Mouse (Mus musculus) kidney, adult 8-10 months (tissue): Measurements from ENCODE around the gene Eif6.

ENCODE experiments used
- DNase-seq, 2 experiments: peaks; one replicate each; pipeline ENCODE4 v3.0.0; 2022

Gene Eif6

DNA sequence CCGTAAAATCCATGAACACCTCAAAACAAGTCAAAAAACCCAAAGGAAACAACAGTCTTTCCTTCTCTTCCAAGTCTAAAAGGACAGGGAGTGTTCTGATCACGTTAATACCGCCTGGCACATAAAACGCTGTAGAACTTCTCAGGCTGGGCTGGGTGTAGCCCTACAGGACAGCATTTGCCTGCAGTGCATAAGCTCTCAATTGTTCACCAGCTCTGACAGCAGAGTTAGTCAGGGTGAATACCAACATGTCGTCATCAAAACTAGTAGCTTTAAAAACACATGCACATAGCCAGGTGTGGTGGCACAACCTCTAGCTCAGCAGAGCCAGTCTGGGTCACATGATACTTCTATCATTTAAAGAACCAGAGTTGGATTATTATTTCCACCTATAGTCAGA is 5.9 kb downstream of the Eif6 start:
- no peak for DNase-seq

- DNase-seq: peak; percentile 78 to 83
Measured at GRCm38 (mm10) chr2:155819449-155820251, 7.1 kb downstream of the Eif6 start.

DNA sequence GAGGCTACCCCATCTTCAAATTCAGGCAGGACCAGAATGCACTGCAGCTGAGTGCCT is 7.5 kb downstream of the Eif6 start, which contains the start of gene BC029722:
Gene BC029722, minus strand, starts transcription at position 35 of the 57 bp plus-strand sequence.
- no peak for DNase-seq

DNA sequence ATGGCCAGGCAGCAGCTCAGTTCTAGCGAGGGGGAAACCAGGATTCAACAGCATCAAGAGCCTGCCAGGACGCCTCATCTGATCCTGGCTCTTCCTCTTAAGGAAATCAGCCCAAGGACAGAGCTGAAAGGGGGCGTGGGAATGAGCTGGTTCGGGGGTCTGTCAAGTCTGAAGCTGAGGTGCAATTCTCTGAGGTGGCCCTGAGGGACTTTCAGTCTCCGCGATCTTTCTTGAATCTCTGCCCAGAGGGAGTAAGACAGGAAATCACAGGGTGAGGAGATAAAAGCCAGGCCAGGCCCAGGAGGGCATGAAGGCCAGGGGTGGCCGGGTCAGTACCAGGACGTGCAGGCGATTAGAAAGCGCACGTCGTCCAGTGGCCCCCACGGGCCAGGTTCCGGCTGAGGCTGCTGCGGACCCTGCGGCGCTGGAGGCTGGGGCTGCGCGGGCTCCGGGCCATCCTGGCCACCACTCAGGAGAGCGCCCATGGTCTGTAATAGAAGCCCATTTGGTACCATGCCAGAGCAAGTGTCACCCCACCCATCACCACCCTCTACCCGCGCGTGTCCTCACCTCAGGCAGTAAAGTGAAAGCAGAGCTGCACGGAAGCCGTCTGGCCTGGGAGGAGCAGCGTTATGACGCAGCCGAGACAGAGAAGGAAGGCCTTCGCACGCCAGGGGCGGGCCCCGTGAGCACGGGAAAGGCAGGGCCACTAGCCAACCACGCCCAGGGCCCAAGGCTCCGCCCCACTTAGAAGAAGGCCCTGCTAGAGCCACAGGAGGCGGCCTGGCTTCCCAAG is 7.9 kb downstream of the Eif6 start:
- DNase-seq: peak; percentile 96 to 98

DNA sequence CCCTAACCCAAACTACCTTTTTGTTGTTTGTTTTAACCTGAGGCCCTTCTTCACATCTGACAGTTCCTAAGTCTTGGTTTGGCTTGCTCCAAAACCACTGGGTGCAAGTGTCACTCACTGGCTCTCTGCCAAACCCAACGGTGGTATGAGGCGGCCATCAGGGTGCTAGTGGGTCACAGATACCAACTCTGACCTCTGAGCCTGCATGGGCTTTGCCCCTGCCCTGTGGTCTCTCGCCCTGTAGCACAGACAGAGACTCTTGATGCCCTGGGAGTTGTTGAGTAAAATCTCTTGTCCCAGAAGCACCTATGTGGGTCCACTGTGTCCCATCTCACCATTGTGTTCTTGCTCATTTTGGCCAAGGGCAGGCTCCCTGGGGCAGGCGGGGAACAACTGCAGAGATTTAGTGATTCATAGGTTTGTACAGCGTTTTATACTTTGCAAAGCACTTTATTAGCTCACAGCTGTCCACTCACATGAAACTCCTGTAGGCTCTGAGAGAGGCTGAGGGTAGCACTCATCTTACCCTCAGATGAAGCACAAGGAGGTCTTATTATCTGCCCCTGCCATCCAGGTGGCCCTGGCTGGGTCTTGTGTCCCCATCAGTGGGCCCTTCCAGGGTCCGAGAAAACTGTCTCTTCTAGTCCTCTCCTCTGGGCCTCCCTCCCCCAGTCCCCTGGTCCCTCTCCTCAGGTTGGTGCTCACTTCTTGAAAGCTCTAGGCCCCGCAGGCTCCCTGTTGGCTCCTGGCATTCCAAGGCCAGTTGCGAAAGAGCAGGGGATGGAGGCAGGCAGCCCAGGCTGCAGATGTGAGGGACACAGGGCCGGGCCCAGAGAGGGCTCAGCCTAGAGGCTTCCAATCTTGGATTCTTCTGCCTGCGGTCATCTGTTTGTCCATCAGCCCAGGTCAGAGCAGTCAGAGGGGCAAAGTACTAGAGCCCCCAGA is 9.2 kb downstream of the Eif6 start:
- no peak for DNase-seq

- no peak for DNase-seq
Measured at GRCm38 (mm10) chr2:155816179-155816578, 10.5 kb downstream of the Eif6 start.

DNA sequence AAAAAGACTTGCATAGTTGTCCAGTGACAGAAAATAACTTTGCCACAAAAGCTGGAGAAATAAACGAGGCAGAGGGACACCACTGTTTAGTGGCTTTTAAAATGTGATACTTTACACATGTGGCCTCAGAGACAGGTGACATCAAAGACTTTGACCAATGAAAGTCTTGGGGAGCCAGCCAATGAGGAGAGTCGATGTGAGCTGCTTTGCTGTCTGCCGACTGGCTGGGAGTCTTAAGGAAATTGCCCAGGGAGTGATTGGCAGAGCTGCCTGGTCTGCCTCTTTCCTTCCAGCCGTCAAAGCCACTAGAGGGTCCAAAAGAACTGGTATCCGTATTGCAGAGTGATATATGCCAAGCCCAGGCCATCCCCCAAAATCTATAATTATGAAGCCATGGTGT is 11.9 kb downstream of the Eif6 start:
- DNase-seq: no peak

DNA sequence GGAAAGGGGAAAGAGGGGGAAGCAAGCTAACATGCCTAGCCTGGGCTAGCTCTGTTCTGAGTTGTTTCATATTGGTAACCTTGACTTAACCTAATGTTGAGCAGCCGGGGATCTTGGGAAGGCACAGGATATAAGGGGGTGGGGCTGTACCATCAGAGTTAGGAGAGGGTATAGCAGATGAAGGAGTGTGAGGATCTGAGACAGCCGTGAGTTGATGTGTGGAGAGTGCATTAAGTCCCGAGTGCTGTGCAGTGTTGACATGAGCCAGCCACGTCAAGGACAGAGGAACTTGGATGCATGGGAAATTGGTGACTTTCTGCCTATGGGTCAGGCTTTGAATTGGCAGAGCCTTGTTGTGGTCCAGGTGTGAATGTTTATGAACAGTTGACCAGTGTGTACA is 14.1 kb downstream of the Eif6 start:
- no peak for DNase-seq

DNA sequence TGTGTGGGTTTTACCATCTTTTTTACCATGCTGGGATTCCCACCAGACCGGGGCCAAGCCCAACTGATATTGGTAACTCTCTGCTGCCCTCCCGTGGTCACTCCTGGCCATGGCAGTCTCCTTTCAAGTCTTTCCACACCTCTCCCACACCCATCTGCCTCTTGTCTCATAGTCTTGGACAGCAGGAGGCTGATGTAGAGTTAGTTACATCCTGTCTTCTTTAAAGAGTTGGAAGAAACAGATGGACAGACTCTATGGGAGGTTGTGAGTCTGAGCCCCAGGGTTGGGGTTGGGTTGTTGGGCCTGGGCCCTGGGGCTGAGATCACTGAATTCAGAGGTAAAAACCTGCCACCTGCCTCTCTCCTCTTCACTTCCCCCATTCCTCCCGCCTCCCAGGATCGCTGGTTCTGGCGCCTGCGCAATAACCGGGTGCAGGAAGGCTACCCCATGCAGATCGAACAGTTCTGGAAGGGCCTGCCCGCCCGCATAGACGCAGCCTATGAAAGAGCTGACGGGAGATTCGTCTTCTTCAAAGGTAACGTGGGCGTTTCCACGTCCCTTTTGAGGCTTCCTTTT is 14.8 kb downstream of the Eif6 start:
- peak; percentile 50 to 79 for DNase-seq

- no peak for DNase-seq
Measured at GRCm38 (mm10) chr2:155809620-155810019, 17.1 kb downstream of the Eif6 start.

DNA sequence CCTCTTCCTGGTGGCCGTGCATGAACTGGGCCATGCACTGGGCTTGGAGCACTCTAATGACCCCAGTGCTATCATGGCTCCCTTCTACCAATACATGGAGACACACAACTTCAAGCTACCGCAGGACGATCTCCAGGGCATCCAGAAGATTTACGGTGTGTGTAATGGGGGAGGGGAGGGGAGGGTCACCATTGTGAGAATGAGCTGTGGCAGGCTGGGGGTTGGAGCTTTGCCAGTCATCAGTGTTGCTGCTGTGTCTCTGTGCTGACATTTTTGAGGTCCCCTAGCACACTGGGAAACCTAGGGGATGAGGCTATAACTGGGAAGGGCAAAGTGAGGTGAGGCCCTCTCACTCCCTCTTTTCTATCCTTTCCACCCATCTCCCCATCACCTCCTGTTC is 19.3 kb downstream of the Eif6 start:
- no peak for DNase-seq

GRCm38 (mm10) chr2:155806548-155806947 is 20.2 kb downstream of the Eif6 start:
- DNase-seq: no peak

GRCm38 (mm10) chr2:155805925-155806255 is 20.8 kb downstream of the Eif6 start:
- DNase-seq: no peak

DNA sequence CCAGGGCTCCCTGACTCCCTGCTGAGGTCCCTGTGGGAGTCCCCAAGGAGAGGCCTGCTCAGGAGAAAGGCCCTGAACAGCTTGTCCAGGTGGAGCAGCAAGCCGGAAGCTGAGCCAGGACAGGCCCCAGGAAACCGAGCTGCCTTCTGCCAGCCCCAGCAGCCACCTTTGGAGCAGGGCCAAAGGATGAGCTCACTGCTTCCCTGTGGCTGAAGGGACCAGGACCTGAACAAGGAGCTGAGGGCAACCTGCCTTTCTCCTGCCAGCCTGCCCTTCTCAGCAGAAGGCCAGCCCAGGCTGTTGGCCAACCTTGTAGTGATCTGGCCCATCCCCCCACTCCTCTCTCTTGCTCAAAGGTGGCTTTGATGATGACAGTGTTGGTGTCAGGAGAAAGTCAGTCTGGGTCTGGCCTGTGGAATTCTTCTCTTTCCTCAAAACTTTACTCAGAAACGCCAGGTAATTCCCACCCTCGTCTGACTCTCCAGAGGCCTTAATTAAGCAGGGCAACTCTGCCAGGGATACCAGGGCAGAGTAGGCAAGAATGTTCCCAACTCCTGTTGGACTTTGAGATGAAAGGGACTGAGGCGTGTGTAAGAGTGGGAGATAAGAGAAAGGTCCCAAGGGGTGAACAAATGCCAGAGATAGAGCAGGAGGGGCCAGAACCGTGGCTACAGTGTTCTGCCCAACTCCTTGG is 21.3 kb downstream of the Eif6 start:
- DNase-seq: peak; percentile 48 to 55

DNA sequence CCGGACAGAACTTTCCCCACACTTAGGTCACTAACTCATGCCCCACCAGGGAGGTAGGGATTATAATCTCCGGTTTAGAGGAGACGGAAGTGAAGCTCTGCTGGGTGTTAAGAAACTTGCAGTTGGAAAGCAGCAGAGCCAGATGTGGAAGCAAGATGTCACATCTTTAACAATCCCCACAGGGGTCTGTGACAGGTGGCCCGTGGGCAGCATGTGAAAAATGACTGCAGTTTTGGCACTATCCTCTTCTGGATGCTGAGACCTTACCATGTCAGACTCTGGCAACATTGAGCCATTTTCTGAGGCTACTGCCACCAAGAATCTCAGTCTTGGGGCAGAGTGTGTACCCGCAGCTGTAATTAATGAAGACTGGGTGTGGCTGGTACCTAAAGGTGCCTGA is 22.7 kb downstream of the Eif6 start:
- no peak for DNase-seq

DNA sequence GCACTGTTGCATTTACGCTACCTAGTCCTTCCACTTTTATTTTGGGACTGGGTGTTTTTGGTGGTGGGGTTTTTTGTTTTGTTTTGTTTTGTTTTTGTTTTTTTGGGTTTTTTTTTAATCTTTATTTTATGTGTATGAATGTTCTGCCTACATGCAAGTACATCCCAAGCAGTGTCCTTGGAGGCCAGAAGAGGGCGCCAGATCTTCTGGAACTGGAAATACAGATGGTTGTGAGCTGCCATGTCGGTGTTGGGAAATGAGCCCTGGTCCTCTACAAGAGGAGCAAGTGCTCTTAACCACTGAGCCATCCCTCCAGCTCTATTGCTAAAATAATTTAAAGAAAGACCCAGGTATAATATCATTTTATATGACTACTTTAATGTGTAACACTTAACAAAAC is 24.0 kb downstream of the Eif6 start:
- DNase-seq: no peak

DNA sequence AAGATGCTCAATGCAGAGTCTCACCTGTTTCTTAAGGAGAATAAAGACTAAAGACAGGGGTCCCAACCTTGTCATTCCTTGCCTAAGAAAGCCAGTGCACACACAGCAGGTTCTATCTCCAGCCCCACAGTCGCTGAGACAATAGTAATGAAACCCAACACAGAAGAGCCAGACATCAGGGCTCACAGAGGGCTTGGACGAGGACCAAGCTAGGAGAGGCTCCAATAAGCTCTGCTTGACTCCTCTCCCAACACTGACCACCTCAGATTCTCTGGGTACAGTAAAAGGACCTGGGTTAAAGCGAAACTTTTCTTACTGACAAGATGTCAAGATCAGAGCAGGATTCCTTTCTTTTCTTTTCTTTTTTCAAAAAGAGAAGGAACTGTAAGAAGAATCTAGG is 28.1 kb downstream of the Eif6 start:
- DNase-seq: no peak

DNA sequence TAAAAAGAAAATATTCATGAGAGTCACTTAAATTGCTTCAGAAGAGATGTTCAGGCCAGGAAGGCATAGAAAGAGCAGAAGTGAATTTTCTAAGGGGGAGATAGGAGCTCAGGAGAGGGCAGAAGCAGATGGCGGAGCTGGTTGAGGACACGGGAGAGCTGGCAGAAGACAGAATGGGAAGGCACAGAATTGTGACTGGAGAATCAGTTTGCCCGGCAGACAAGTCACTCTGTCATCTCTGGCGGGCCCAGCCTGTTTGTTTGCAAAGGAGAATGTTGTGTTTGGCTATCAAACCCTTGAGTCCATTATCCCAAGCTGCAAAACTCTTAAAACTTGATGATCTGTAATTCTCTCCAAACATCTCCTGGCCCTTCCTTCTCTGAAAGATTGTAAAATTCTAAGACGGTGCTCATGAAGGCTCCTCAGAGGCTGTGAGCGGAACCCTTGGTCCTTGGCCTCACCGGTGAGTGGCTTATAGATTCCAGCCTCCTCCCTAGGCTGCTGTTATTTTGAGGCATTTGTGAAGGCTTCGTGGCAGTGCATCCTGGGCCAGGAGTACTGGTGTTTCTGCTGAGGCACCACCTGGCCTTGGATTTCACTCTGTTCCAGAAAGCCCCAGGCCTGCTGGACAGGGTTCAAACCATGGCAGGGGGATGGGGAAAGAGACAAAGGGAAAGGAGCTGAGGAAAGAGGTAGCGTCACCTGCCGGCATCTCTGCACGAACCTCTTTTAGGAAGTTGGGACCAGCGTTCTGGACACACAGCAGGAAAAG is 31.9 kb downstream of the Eif6 start:
- no peak for DNase-seq

- DNase-seq: no peak
Measured at GRCm38 (mm10) chr2:155792899-155793298, 33.8 kb downstream of the Eif6 start.

DNA sequence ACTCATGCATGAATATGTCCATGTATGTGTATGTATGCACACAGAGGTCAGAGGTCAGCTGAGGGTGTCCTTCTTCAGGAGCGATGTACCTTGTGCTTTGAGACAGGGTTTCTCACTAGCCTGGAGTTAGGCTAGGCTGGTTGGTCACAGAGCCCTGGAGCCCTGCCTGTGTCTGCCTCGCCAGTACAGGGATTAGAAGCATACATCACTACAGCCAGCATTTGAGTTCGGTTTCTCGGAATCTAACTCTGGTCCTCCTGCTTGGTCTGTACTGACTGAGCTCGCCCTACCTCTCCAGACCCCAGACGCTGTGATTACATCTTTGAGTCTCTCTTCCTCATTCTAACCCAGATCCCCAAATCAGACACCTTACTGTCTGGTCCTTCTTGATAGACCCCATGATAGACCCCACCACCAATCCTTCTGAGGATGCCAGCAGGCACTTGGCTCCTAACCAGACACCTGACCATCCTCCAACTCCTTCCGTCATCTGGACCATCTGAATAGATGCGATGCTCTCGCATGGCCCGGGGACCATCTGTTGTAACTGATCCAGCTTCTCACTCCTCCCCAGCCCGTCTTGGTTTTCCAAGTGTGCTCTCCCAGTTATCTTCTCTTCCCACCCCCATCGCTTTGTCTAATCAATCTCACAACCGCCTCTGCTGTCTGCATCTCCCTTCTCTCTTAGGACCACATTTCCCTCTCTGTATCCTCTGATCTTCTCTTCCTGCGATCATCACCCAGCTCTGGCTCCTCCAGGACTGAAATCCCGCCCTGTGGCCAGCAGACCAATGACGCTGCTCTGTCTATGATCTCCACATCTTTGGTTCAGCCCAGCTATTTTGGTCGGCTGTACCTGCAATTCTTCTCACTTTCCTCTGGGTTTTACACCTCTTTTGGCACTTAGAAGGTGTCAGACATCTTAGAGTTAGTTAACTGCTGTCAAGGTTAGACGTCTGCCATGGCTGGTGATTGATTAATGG is 38.5 kb downstream of the Eif6 start:
- no peak for DNase-seq

DNA sequence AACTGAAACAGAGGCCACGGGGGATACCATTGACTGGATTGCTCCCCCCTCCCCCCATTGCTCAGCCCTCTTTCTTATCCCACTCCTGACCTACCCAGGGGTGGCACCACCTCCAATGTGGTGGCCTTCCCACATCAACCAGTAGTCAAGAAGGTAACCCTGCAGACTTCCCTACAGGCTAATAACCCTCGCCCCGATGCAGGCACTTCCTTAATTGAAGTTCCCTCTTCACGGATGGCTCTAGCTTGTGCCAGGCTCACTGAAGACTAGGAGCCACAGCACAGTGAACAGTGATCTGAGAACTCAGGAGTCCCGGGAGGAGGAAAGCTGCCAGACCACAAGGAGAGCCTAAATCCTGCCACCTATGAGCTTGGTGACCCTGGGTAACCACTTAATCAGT is 39.8 kb downstream of the Eif6 start:
- no peak for DNase-seq
